Mouse (Mus musculus): ENCODE results near the gene Gm9758.
"Not testable (repeated sequence)": the region's sequence is repeated elsewhere in the genome, so short reads cannot be mapped to it uniquely, and the experiment has no call there.

GRCm38 (mm10) chr5:14945524-14945923, 30.8 kb upstream of the Gm9758 start:
- not testable (repeated sequence) for TF ChIP-seq GATA1, TAL1 (IDR thresholded peaks at IDR 0.05; ENCODE audit: low read length)
